Mouse (Mus musculus) limb, embryonic 13.5 days (tissue): ENCODE data around the gene Mogs. TPM values are rescaled to one million over a fixed set of nuclear protein-coding genes. Genes with fewer than 3 reads are reported as not detected.

ENCODE experiments used
- ATAC-seq: fragments of 200-750 bp; cut with Nextera tagmentation; 2 replicates; pipeline ENCODE4 v1.8.0; 2017; ENCODE audit warnings: low read depth, moderate number of reproducible peaks, moderate TSS enrichment; ENCODE audit not compliant: low FRiP score
- H3K27ac ChIP-seq: fragments of 300-500 bp; sonication (generic); 2 replicates; pipeline ENCODE4 v1.5.1; 2015; ENCODE audit warnings: inconsistent platforms, mild to moderate bottlenecking, moderate library complexity
- H3K27me3 ChIP-seq: fragments of 300-500 bp; sonication (generic); 2 replicates; pipeline ENCODE4 v1.6.1; 2015; ENCODE audit warnings: mild to moderate bottlenecking, inconsistent platforms
- H3K36me3 ChIP-seq: fragments of 300-500 bp; sonication (generic); 2 replicates; pipeline ENCODE4 v1.6.1; 2015; ENCODE audit warnings: inconsistent platforms, mild to moderate bottlenecking, moderate library complexity
- H3K4me1 ChIP-seq: fragments of 300-500 bp; sonication (generic); 2 replicates; pipeline ENCODE4 v1.6.1; 2015; ENCODE audit warnings: inconsistent platforms
- H3K4me2 ChIP-seq: fragments of 300-500 bp; sonication (generic); replicated peaks from 2 replicates; pipeline ENCODE4 v1.6.1; 2015; ENCODE audit warnings: inconsistent platforms, mild to moderate bottlenecking, moderate library complexity
- H3K4me3 ChIP-seq: fragments of 300-500 bp; sonication (generic); 2 replicates; pipeline ENCODE4 v1.5.1; 2015; ENCODE audit warnings: moderate library complexity, mild to moderate bottlenecking, inconsistent platforms
- H3K9ac ChIP-seq: fragments of 300-500 bp; sonication (generic); 2 replicates; pipeline ENCODE4 v1.6.1; 2015; ENCODE audit warnings: mild to moderate bottlenecking, inconsistent platforms
- H3K9me3 ChIP-seq: fragments of 300-500 bp; sonication (generic); 2 replicates; pipeline ENCODE4 v1.6.1; 2016; ENCODE audit warnings: inconsistent platforms
- WGBS: fragments of 180-500 bp; shearing (Covaris S2); methylation state at CpG from one replicate; pipeline ENCODE4 v1.1.7; 2015; 5-methylcytosine and 5-hydroxymethylcytosine counted together
- microRNA counts: library from miRNA; unstranded; fragments of <30 nt; microRNA quantifications from one replicate; lab custom pipeline; 2016
- microRNA-seq: library from miRNA; unstranded; fragments of <30 nt; microRNA quantifications from one replicate; pipeline ENCODE4, GENCODE M21; 2016
- polyA plus RNA-seq: library from polyadenylated mRNA; unstranded; fragments of >200 nt; fragmentation: Nextera tagmentation; extraction: Ambion mirVana; gene quantifications from 2 replicates; pipeline ENCODE4 v1.2.1, GENCODE M21; 2015

Mogs gene
- polyA plus RNA-seq, 1 experiment from 2014 or later = 45.4 TPM

- peak overlapping the region; percentile 81 for H3K4me2 ChIP-seq
- peaks cover 38% of the 10 kb centered on the region for H3K4me1 ChIP-seq
- whole genome bisulfite sequencing = 2% methylated on average over 8 of the region's 8 CpGs
- H3K27ac ChIP-seq = no peak overlapping the region
- no peaks in the 10 kb centered on the region for H3K36me3 ChIP-seq
- peak overlapping the region; percentile 63 for H3K9ac ChIP-seq
- H3K27me3 ChIP-seq = peaks cover 33% of the 10 kb centered on the region
- ATAC-seq = no peak
- H3K4me3 ChIP-seq = peak overlapping the region; percentile 43
- no peaks in the 10 kb centered on the region for H3K9me3 ChIP-seq
Measured at GRCm38 (mm10) chr6:83162701-83163100, 47.4 kb downstream of the Mogs start.

GRCm38 (mm10) chr6:83165026-83165606 lies 49.8 kb downstream of the Mogs start:
- peak; percentile 16; the same call in 1 of the 2 replicates for ATAC-seq
- peak overlapping the region; percentile 56; the same call in 1 of the 2 replicates for H3K27ac ChIP-seq
- H3K9ac ChIP-seq = peak overlapping the region; percentile 64
- H3K27me3 ChIP-seq = peaks cover 29% of the 10 kb centered on the region
- H3K36me3 ChIP-seq = no peaks in the 10 kb centered on the region
- H3K4me2 ChIP-seq = peak overlapping the region; percentile 84
- H3K9me3 ChIP-seq = no peaks in the 10 kb centered on the region
- H3K4me3 ChIP-seq = peak overlapping the region; percentile 78
- 6% methylated on average over 6 of the region's 6 CpGs for WGBS
- H3K4me1 ChIP-seq = peaks cover 53% of the 10 kb centered on the region

GRCm38 (mm10) chr6:83165607-83166242 lies 50.4 kb downstream of the Mogs start, which contains the start of gene Dctn1:
TSS of gene Dctn1 (plus strand) at chr6:83165920.
- Histone ChIP-seq H3K9ac (peak within 1 kb of the TSS; percentile 87), H3K36me3 (no peaks in the 10 kb centered on the region), H3K4me1 (peaks cover 53% of the 10 kb centered on the region), H3K27me3 (peaks cover 23% of the 10 kb centered on the region), H3K4me2 (peak within 1 kb of the TSS; percentile 84), H3K27ac (peak within 1 kb of the TSS; percentile 80), H3K4me3 (peak within 1 kb of the TSS; percentile 78), H3K9me3 (no peaks in the 10 kb centered on the region)
- peak; percentile 86 for ATAC-seq
- WGBS = under 1% methylated on average over 44 of the region's 58 CpGs

GRCm38 (mm10) chr6:83166243-83166630 lies 50.9 kb downstream of the Mogs start:
- Histone ChIP-seq H3K36me3 (no peaks in the 10 kb centered on the region), H3K4me1 (peaks cover 50% of the 10 kb centered on the region), H3K27ac (peak overlapping the region; percentile 80; the same call in 1 of the 2 replicates), H3K9ac (peak overlapping the region; percentile 87), H3K4me3 (peak overlapping the region; percentile 78), H3K9me3 (no peaks in the 10 kb centered on the region), H3K4me2 (peak overlapping the region; percentile 84), H3K27me3 (peaks cover 17% of the 10 kb centered on the region)
- WGBS = under 1% methylated on average over 12 of the region's 12 CpGs
- ATAC-seq = peak; percentile 34

MicroRNAs within 50 kb of the gene (microRNA counts, 519-probe panel; counts per million panel counts)
- not detected for microRNA mmu-miR-3470a+mmu-miR-3470b (lab: Ali Mortazavi, UCI)

Small RNAs within 50 kb of the gene (microRNA-seq; reads per million reads assigned to microRNA genes)
- not detected for gene Mir3470a

Other genes starting within 250 kb of the Mogs start
- 3.1 and 4.5 TPM in 2 replicates for gene Sema4f, start 175.7 kb upstream of the Mogs start, polyA plus RNA-seq
- gene M1ap, start 168.6 kb upstream of the Mogs start, polyA plus RNA-seq = 0.34 and 0.65 TPM in 2 replicates
- gene Dok1, start 82.0 kb upstream of the Mogs start, polyA plus RNA-seq = 16.2 and 16.5 TPM in 2 replicates
- 34.4 and 36.3 TPM in 2 replicates for gene Loxl3, start 81.3 kb upstream of the Mogs start, polyA plus RNA-seq
- gene Aup1, start 61.0 kb upstream of the Mogs start, polyA plus RNA-seq = 168 and 181 TPM in 2 replicates
- 78.4 and 82.4 TPM in 2 replicates for gene Htra2, start 60.2 kb upstream of the Mogs start, polyA plus RNA-seq
- gene Dqx1, start 57.7 kb upstream of the Mogs start, polyA plus RNA-seq = 0.64 and 0.87 TPM in 2 replicates
- gene Tlx2, start 45.2 kb upstream of the Mogs start, polyA plus RNA-seq = not detected in 2 replicates
- gene Pcgf1, start 37.6 kb upstream of the Mogs start, polyA plus RNA-seq = 40.3 and 41.3 TPM in 2 replicates
- gene Lbx2, start 29.1 kb upstream of the Mogs start, polyA plus RNA-seq = 0.81 and 0.91 TPM in 2 replicates
- 1.6 and 3.6 TPM in 2 replicates for gene Ccdc142, start 13.9 kb upstream of the Mogs start, polyA plus RNA-seq
- gene Gm42688, start 13.9 kb upstream of the Mogs start, polyA plus RNA-seq = 2.8 and 3.1 TPM in 2 replicates
- gene Mrpl53, start 6.5 kb upstream of the Mogs start, polyA plus RNA-seq = 134 and 138 TPM in 2 replicates
- gene Wbp1, start 6.1 kb downstream of the Mogs start, polyA plus RNA-seq = 161 and 169 TPM in 2 replicates
- gene Ino80b, start 9.9 kb downstream of the Mogs start, polyA plus RNA-seq = 12.4 and 12.8 TPM in 2 replicates
- 64.7 and 74.1 TPM in 2 replicates for gene Rtkn, start 20.0 kb downstream of the Mogs start, polyA plus RNA-seq
- gene Wdr54, start 40.9 kb downstream of the Mogs start, polyA plus RNA-seq = 6.9 and 7.4 TPM in 2 replicates
- gene 1700003E16Rik, start 40.9 kb downstream of the Mogs start, polyA plus RNA-seq = 3.7 and 3.8 TPM in 2 replicates
- gene Dctn1, start 50.4 kb downstream of the Mogs start, polyA plus RNA-seq = 88.9 and 90.3 TPM in 2 replicates
- 0.10 and 0.20 TPM in 2 replicates for gene Slc4a5, start 104.3 kb downstream of the Mogs start, polyA plus RNA-seq
- gene Mthfd2, start 210.4 kb downstream of the Mogs start, polyA plus RNA-seq = 40.5 and 40.8 TPM in 2 replicates
- 59.0 and 65.9 TPM in 2 replicates for gene Mob1a, start 210.5 kb downstream of the Mogs start, polyA plus RNA-seq
- gene Bola3, start 233.7 kb downstream of the Mogs start, polyA plus RNA-seq = 117 and 128 TPM in 2 replicates